Mouse (Mus musculus) sigmoid colon, adult 10 weeks (tissue): ENCODE measurements around the gene Fopnl. TPM values are rescaled to one million over a fixed set of nuclear protein-coding genes. Genes with fewer than 3 reads are reported as not detected.

Source experiments
- polyA plus RNA-seq: library from polyadenylated mRNA; stranded (reverse); fragments of 350-450 nt; fragmentation: Illumina TruSeq; extraction: RNeasy Lipid Tissue Mini Kit (QIAGEN cat#74804); gene quantifications from one replicate; pipeline ENCODE4 v1.2.3, GENCODE M21; 2014; ENCODE audit warnings: low read depth, low replicate concordance

The Fopnl gene
- 106 TPM for polyA plus RNA-seq

DNA sequence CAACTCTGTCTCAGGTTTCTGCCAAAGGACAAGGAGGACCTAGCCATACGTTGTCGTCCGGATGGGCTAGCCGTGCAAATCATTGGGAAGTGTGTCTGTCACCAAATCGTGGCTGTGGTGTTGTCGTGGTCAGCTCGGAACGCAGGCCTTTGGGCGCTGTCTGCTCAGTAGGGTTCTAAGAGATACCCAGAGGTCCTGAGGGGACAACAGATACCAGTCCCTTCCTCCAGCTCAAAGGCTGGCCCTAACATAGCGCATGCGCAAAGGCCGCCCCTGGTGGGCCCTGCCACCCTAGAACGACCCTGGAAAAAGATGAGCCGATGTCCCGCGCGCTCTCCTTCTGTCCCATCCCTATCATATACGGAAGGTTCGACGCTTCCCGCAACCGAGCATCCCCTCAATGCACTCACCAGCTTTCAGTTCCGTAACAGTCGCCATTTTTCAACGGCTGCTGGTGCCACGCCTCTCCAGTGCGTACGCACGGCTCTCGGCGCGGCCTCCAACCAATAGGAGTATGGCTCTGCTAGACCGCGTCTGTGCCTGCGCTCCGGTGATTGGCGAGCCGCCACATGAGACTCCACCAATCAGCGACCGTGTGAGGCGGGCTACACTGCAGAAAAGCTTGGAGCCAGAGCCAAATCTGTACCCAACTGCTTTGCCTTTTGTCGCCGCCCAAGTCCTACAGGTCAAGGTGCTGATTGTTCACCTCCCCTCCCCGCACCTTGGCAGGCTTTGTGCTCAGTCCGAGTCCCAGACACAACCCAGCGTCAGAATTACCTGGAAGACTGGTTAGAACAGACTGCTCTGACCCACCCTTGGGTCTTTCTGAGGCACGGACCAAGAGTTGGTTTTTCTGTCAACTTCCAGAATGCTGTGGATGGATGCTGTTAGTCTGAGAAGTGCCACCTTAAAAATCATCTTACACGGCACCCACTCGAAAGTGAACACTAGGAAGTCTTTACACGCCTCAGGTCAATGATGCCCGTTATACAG, at the start of gene Fopnl:
Gene Fopnl (minus strand): TSS at position 522 of the 993 bp plus-strand sequence.

DNA sequence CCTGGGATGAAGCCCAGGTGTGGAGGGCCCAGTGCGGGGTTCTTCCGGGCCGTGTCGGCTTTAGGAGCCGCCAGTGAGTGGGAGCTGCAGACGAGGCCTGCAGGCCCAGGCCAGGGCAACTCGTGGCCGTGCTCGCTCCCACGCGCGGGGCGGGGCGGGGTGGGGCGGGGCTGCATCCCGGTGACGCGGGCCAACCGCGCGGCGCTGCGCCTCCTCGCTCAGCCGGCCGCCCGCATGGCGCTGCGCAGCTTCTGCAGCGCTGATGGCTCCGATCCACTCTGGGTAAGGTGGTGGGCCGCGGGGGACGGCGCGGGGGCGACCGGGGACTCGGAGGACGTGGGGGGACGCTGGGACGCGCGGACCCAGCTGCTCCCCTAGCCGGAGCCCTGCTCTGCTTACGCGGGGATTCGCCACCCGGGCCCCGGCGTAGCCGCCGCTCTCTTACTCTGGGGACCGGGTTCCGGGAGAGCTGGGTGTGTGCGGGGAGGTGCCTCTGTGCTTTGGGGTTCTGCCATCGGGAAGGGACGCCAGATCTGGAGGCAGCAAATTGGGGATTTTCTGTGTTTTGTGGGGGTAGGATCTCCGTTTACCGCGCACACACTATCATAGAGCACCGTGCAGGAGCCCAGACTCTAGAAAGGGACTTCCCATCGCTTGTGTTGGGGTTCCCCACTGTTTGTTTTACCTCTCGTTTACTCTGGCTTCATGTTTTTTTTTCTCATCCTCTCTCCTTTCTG, 44.3 kb upstream of the Fopnl start, which contains the start of gene Abcc1:
Gene Abcc1 (plus strand): TSS at position 197 of the 737 bp plus-strand sequence.

DNA sequence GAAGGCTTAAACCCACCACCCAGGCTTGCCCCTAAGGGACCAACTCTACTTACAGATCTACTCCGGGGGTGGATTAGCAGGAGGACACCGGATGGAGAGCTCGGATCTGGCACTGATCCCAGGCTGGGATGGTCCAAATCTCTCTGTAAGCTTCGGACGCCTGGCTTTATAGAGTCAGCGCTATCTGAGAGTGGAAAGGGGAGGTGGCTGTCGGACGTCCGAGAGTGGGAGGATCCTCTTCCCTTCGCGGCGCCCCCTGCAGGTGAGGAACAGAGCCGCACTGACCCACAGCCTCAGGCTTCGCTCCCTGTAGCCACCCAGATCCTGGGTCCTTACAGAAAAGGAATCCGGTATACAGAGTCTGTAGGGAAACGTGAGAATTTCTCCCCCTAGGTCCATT, 26.0 kb downstream of the Fopnl start, which contains the start of gene Myh11:
Gene Myh11 (minus strand): TSS at position 150 of the 400 bp plus-strand sequence.

Other genes starting within 250 kb of the Fopnl start
- 8.7 TPM for gene Nde1, start 154.1 kb downstream of the Fopnl start, polyA plus RNA-seq
- 80.8 TPM for gene Marf1, start 154.1 kb downstream of the Fopnl start, polyA plus RNA-seq
- gene Myh11, start 26.0 kb downstream of the Fopnl start, polyA plus RNA-seq: 136 TPM
- gene Abcc1, start 44.2 kb upstream of the Fopnl start, polyA plus RNA-seq: 8.8 TPM
- 0.28 TPM for gene A630010A05Rik, start 244.9 kb upstream of the Fopnl start, polyA plus RNA-seq